Mouse (Mus musculus) cortical plate, adult 2 months (tissue): ENCODE results near the gene Miga1. TPM values are rescaled to one million over a fixed set of nuclear protein-coding genes. Genes with fewer than 3 reads are reported as not detected.

Experiments
- H3K27ac ChIP-seq: fragments of 200-500 bp; 2 replicates; pipeline ENCODE4 v1.5.1; 2012; ENCODE audit warnings: low read length, control low read depth, inconsistent platforms; ENCODE audit not compliant: insufficient read depth
- H3K4me1 ChIP-seq: fragments of 200-500 bp; 2 replicates; pipeline ENCODE4 v1.6.1; 2011; ENCODE audit warnings: low read length; ENCODE audit not compliant: control insufficient read depth, insufficient read depth
- H3K4me3 ChIP-seq: fragments of 200-500 bp; 2 replicates; pipeline ENCODE4 v1.5.1; 2011; ENCODE audit warnings: mild to moderate bottlenecking, low read length, control low read depth; ENCODE audit not compliant: insufficient read depth
- CTCF ChIP-seq: fragments of 200-500 bp; IDR thresholded peaks from 2 replicates; pipeline ENCODE4 v1.5.1; 2011; ENCODE audit warnings: mild to moderate bottlenecking, control low read depth, low read length; ENCODE audit not compliant: insufficient read depth; ENCODE audit errors: extremely low read depth
- POLR2A ChIP-seq: fragments of 200-500 bp; IDR thresholded peaks from 2 replicates; pipeline ENCODE4 v1.6.1; 2011; ENCODE audit warnings: mild to moderate bottlenecking, low read length, control low read depth; ENCODE audit not compliant: insufficient read depth; ENCODE audit errors: extremely low read depth
- polyA plus RNA-seq: library from polyadenylated mRNA; depleted of rRNA; stranded (reverse); fragments of >200 nt; gene quantifications from 2 replicates; pipeline ENCODE4 v1.2.3, GENCODE M21; 2012

Miga1 gene
- polyA plus RNA-seq, 1 experiment, result 50.7 TPM

DNA sequence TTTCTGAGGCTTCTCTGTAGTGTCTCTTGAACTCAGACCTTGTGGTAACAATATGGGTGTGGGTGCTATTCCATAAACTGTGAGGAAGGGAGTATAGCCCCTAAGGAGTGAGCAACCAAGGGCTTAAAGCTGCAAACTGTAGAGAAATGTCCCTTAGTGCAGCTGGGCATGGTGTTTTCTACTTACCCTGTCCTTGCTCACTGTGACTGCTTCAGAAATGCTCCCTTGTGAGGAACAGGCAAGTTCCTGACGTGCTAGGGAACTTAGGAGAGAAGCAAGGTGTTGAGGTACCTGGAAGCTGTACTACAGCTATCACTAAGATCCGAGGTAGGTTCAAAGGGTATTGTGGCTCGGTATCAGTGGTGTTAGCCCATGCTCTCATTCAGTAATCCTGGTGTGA lies 10.2 kb upstream of the Miga1 start:
- Histone ChIP-seq H3K27ac (no peak overlapping the region), H3K4me3 (no peak overlapping the region), H3K4me1 (peaks cover 10% of the 10 kb centered on the region)
- TF ChIP-seq POLR2A (no peak), CTCF (no peak)

GRCm38 (mm10) chr3:152348011-152348830 lies 8.0 kb upstream of the Miga1 start:
- no peak overlapping the region for H3K27ac ChIP-seq
- peaks cover 8% of the 10 kb centered on the region for H3K4me1 ChIP-seq
- no peak overlapping the region; the same call in 1 of the 2 replicates for H3K4me3 ChIP-seq
- no peak for TF ChIP-seq CTCF
- no peak for TF ChIP-seq POLR2A

DNA sequence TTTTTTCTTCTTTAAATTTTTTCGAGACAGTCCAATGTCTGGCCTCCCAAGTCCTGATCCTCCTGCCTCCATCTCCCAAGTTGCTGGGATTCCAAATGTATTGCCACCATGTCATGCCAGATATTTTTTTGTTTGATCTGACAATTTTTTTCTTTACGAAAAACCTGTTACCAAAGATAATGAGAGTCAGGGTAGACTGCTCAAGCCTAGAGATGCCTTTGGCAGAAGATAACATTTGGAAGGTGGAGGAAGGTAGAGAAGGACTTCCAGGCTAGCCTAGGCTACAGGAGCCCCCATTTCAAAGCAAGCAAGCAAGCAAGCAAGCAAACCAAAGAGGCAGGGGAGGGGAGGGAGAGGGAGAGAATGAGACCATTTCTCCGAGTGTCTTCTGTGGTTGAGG lies 7.0 kb upstream of the Miga1 start:
- no peak overlapping the region for H3K27ac ChIP-seq
- TF ChIP-seq CTCF (no peak), POLR2A (no peak)
- peaks cover 5% of the 10 kb centered on the region for H3K4me1 ChIP-seq
- peak overlapping the region; percentile 74 for H3K4me3 ChIP-seq

DNA sequence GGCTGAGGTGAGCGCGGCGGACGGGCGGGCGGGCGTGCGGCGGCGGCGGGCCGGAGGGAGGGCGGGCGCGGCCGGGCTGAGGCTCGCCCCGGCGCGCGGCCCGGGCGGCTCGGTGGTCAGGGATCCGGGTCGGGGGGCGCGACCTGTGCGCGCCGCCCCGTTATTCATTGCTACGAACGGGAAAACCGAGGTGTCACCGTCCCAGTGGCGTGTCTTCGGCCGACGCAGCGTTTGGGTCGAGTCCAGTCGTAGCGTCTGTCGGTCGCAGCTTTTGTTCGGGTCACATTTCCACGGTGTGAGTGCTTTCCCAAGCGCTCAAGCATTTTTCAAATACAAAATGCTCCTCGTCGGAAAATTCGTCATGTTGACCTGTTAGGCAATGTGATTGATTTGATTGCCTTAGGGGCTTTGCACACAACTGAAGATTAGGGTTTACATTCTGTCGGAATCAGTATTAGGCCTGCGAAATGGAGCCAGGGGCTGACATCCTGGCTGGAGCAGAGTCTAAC lies 6.5 kb upstream of the Miga1 start:
- H3K4me1 ChIP-seq, result peaks cover 5% of the 10 kb centered on the region
- H3K27ac ChIP-seq, result no peak overlapping the region
- peak overlapping the region; percentile 74 for H3K4me3 ChIP-seq
- TF ChIP-seq POLR2A (no peak), CTCF (no peak)

DNA sequence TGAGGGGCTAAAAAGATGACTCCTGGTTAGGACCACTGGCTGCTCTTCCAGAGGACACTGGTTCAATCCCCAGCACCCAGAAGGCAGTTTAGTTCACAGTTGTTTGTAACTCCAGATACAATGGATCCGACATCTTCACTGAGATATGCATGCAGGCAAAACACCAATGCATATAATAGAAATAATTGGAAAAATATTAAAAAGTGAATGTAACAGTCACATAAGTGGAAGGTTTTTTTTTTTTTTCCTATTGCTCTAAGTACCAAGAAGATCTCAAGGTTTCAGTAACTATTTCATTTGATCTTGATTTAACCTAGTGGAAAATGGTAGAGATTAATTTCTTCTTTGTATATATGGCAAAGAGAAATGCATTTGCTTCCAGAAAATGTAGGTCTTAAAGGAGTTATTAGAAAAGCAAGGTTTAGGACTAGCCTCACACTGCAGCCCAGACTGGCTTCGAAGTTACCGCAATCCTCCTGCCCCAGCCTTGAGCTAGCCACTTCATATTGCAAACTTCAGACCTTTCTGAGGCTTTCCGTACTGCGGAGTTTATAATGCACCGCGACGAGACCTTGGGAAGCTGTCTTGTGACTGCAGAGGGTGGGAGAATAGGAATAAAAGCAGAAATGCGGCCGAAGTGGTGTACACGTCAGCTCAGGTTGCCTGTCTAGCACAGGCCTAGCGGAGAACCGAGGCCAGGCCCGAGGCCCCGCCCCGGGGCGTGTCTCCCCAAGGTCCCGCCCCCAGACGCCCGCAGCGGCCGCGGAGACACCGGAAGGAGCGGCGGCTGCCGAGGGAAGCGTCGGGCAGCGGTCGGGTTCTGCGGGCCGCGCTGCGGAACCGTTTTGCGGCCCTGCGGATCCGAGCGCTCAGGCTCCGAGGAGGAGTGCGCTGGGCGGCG lies 5.8 kb upstream of the Miga1 start, which contains the start of gene Usp33:
Usp33 (plus strand) TSS at position 747 of the 901 bp plus-strand sequence.
- Histone ChIP-seq H3K27ac (0 out of 2 replicates have a peak within 1 kb of the TSS, but pooled peaks have one; percentile 57), H3K4me1 (peaks cover 5% of the 10 kb centered on the region), H3K4me3 (peak within 1 kb of the TSS; percentile 74)
- peak; percentile 90 for TF ChIP-seq POLR2A
- no peak for TF ChIP-seq CTCF

DNA sequence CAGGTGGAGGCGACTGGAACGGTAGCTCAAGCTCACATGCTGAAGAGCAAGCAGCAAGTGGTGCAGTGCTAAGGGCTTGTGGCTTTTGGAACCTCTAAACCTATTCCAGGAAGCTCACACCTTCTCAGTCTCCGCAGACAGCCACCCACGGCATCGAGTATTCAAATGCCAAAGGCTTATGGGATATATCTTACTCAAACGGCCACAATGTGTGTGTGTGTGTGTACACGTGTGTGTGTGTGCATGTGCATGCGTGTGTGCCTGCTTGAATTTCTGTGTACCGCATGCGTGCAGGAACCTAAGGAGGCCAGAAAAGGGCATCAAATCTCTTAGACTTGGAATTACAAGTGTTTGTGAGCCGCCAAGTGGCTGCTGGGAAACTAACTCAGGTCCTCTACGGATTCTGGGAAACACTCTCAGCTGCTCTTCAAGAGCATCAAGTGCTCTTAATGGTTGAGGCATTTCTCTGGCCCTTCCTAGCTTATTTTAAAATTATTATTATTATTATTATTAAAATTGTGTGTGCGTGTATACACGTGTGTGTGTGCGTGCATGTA lies 2.8 kb upstream of the Miga1 start:
- TF ChIP-seq POLR2A, result no peak
- TF ChIP-seq CTCF, result no peak
- peaks cover 2% of the 10 kb centered on the region; the same call in 1 of the 2 replicates for H3K4me1 ChIP-seq
- no peak overlapping the region for H3K4me3 ChIP-seq
- H3K27ac ChIP-seq, result no peak overlapping the region

GRCm38 (mm10) chr3:152336085-152336484 lies 4.1 kb downstream of the Miga1 start:
- TF ChIP-seq CTCF (no peak), POLR2A (no peak)

GRCm38 (mm10) chr3:152333641-152334040 lies 6.6 kb downstream of the Miga1 start:
- Histone ChIP-seq H3K4me1 (no peaks in the 10 kb centered on the region), H3K27ac (no peak overlapping the region), H3K4me3 (no peak overlapping the region)
- no peak for TF ChIP-seq POLR2A
- TF ChIP-seq CTCF, result no peak

More at GRCm38 (mm10) chr3:152336085-152336484, 4.1 kb downstream of the Miga1 start:
- Histone ChIP-seq H3K4me3 (no peak overlapping the region), H3K4me1 (no peaks in the 10 kb centered on the region), H3K27ac (no peak overlapping the region)

GRCm38 (mm10) chr3:152332545-152333300 lies 7.5 kb downstream of the Miga1 start:
- H3K4me3 ChIP-seq, result no peak overlapping the region
- H3K27ac ChIP-seq, result no peak overlapping the region
- TF ChIP-seq POLR2A (no peak), CTCF (no peak)
- H3K4me1 ChIP-seq, result no peaks in the 10 kb centered on the region
